Mouse (Mus musculus): ENCODE results near the gene Rangrf.

GRCm38 (mm10) chr11:68946001-68946400 is 29.0 kb downstream of the Rangrf start:
- no peak for TF ChIP-seq CTCF (IDR thresholded peaks at IDR 0.05; ENCODE audit: extremely low read depth, insufficient read length, insufficient replicate concordance, low read depth, low read length)
- no peak for TF ChIP-seq POLR2A (IDR thresholded peaks at IDR 0.05; ENCODE audit: low read depth, low read length)

Measured in small intestine, adult 2 months (tissue).